9 mouse cellular contexts compared by ENCODE assay signal in the genomic region with DNA sequence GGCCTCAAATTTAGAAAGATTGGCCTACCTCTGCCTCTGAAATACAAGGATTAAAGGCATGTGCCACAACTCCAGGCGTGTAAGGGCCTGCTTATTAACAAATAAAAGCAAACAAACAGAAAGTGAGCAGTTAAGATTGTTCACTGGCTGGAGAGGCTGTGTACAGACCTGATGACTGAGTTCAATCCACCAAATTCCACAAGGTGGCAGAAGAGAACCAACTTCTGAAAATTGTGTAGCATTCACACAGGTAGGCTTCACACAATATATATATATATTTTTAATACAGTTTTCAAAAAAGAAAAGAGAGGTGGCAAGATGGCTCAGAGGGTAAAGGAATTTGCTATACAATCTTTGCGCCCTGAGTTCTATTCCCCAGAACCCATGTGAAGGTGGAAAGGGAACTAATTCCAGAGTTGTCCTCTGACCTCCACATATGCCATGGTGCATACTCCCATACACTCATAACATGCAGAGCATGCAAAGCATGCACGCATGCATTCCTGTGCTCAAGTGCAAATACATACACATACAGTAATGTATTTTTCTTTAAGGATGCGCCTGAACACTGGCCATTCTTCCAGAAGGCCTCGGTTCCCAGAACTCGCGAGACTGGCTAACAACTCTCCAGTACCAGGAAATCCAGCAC. TPM values are rescaled to one million over a fixed set of nuclear protein-coding genes. Genes with fewer than 3 reads are reported as not detected.
DNase-seq lines count a peak whose midpoint lies in the region; ATAC-seq and TF ChIP-seq lines count a peak whose summit lies in the region.
"Had no signal": no experiment of that assay in that cellular context is flagged by ENCODE, and none has a peak within 500 bp of the region (broad histone marks: within the 10 kb centered on the region; RNA-seq: fewer than 3 reads in every experiment).

No protein-coding gene starts in this region.

- H3K4me1 ChIP-seq in kidney, adult 2 months (ENCODE audit: control insufficient read depth, insufficient read depth, low read length) = peaks cover 8% of the 10 kb centered on the region
- no peaks in the 10 kb centered on the region for H3K4me1 ChIP-seq in cerebellum, adult 2 months (ENCODE audit: control insufficient read depth, insufficient read depth, low read length)
- peaks cover 5% of the 10 kb centered on the region for H3K4me1 ChIP-seq in limb, embryonic 14.5 days (ENCODE audit: control insufficient read depth, insufficient read depth, low read length)

- no peak for TF ChIP-seq POLR2A in kidney, adult 2 months (IDR thresholded peaks at IDR 0.05; ENCODE audit: low read depth, low read length)
- no peak for TF ChIP-seq POLR2A in cerebellum, adult 2 months (IDR thresholded peaks at IDR 0.05; ENCODE audit: borderline replicate concordance, insufficient read depth, low read length)
- no peak for TF ChIP-seq POLR2A in limb, embryonic 14.5 days (IDR thresholded peaks at IDR 0.05; ENCODE audit: borderline replicate concordance, extremely low read depth, insufficient read depth, insufficient read length)

- no peak overlapping the region for H3K27ac ChIP-seq in kidney, adult 2 months (ENCODE audit: insufficient read depth, low read depth, low read length)
- H3K27ac ChIP-seq in cerebellum, adult 2 months (ENCODE audit: insufficient read depth, low read length) = no peak overlapping the region
- no peak overlapping the region for H3K27ac ChIP-seq in limb, embryonic 14.5 days (replicated peaks; ENCODE audit: low read depth, low read length)
- H3K27ac ChIP-seq: embryonic facial prominence, embryonic 13.5 days had no signal

- DNase-seq in kidney, adult 2 months = peak; percentile 72
- DNase-seq in kidney, adult 18-20 months = no peak
- DNase-seq in urinary bladder, postnatal 36 days (ENCODE audit: low spot score in 2 of 2) = peak; percentile 24 to 30
- DNase-seq in urinary bladder, postnatal 10 days (ENCODE audit: low spot score) = no peak
- DNase-seq in cerebellum, adult 2 months = peak; percentile 46 to 68
- DNase-seq in limb, embryonic 14.5 days (ENCODE audit: low spot score) = peak; percentile 66
- DNase-seq in ovary, postnatal 10 days (ENCODE audit: low spot score) = no peak
- no peak for DNase-seq in frontal cortex, postnatal 14 days (ENCODE audit: low spot score in 2 of 2)

- H3K4me2 ChIP-seq in limb, embryonic 14.5 days (replicated peaks; ENCODE audit: low read depth, low read length, severe bottlenecking) = no peak overlapping the region
- H3K4me2 ChIP-seq: embryonic facial prominence, embryonic 13.5 days had no signal

- no peak overlapping the region for H3K4me3 ChIP-seq in kidney, adult 2 months (ENCODE audit: insufficient read depth, low read depth, low read length)
- no peak overlapping the region for H3K4me3 ChIP-seq in cerebellum, adult 2 months (replicated peaks; ENCODE audit: insufficient read depth, low read depth, low read length)
- H3K4me3 ChIP-seq in limb, embryonic 14.5 days (replicated peaks; ENCODE audit: low read length) = no peak overlapping the region
- H3K4me3 ChIP-seq: embryonic facial prominence, embryonic 13.5 days had no signal

- no peaks in the 10 kb centered on the region for H3K36me3 ChIP-seq in kidney, adult 2 months (ENCODE audit: control insufficient read depth, insufficient read depth, low read length)
- H3K36me3 ChIP-seq in limb, embryonic 14.5 days (ENCODE audit: control insufficient read depth, insufficient read depth, low read length) = no peaks in the 10 kb centered on the region
- H3K36me3 ChIP-seq: embryonic facial prominence, embryonic 13.5 days had no signal

- H3K27me3 ChIP-seq in kidney, adult 2 months (replicated peaks; ENCODE audit: control insufficient read depth, insufficient read depth, low read length) = no peaks in the 10 kb centered on the region
- no peaks in the 10 kb centered on the region for H3K27me3 ChIP-seq in cerebellum, adult 2 months (ENCODE audit: control insufficient read depth, insufficient read depth, low read length)
- H3K27me3 ChIP-seq in limb, embryonic 14.5 days (ENCODE audit: control insufficient read depth, insufficient read depth, low read length) = no peaks in the 10 kb centered on the region; the same call in 1 of the 2 replicates

- H3K9ac ChIP-seq in limb, embryonic 14.5 days (ENCODE audit: low read depth, low read length, severe bottlenecking) = no peak overlapping the region
- H3K9ac ChIP-seq: embryonic facial prominence, embryonic 13.5 days had no signal

- WGBS in kidney, adult 2 months = 63% methylated on average over 7 of the region's 7 CpGs
- WGBS in cerebellum, adult 2 months = 67% methylated on average over 7 of the region's 7 CpGs
- WGBS in limb, embryonic 14.5 days = 70% methylated on average over 7 of the region's 7 CpGs

- peak; percentile 35; the same call in 1 of the 2 replicates for ATAC-seq in limb, embryonic 14.5 days (ENCODE audit: low FRiP score, low read depth)

- TF ChIP-seq CTCF in kidney, adult 2 months (conservative IDR thresholded peaks at IDR 0.05; ENCODE audit: insufficient read depth, insufficient read length, low read depth, low read length) = 0 out of 2 replicates have a peak, but pooled peaks have one; percentile 13
- TF ChIP-seq CTCF in cerebellum, adult 2 months (IDR thresholded peaks at IDR 0.05; ENCODE audit: borderline replicate concordance, insufficient read depth, low read depth, low read length) = peak; percentile 29; the same call in 1 of the 2 replicates

- H3K9me3 ChIP-seq in limb, embryonic 14.5 days (ENCODE audit: control insufficient read depth, low read length) = no peaks in the 10 kb centered on the region
- H3K9me3 ChIP-seq: embryonic facial prominence, embryonic 13.5 days had no signal

RNA-seq across cellular contexts. Expression of gene Snta1, which starts 4.2 kb away (rescaled TPM):
- polyA plus RNA-seq in kidney, adult 2 months (2012; rRNA removed) = 60.5 and 63.4 TPM in 2 replicates
- polyA plus RNA-seq in cerebellum, adult 2 months (2012; rRNA removed) = 33.7 and 35.7 TPM in 2 replicates
- polyA plus RNA-seq in limb, embryonic 14.5 days (2012; rRNA removed) = 11.0 and 14.9 TPM in 2 replicates
- polyA plus RNA-seq in limb, embryonic 14.5 days (2014; fragmentation: Nextera tagmentation; extraction: Ambion mirVana) = 5.0 and 5.2 TPM in 2 replicates

RNA-seq across cellular contexts. Expression of gene Cbfa2t2, which starts 24.1 kb away (rescaled TPM):
- 11.7 and 11.8 TPM in 2 replicates for polyA plus RNA-seq in kidney, adult 2 months (2012; rRNA removed)
- polyA plus RNA-seq in cerebellum, adult 2 months (2012; rRNA removed) = 29.5 and 31.5 TPM in 2 replicates
- polyA plus RNA-seq in limb, embryonic 14.5 days (2012; rRNA removed) = 26.4 and 36.0 TPM in 2 replicates
- 35.7 and 40.0 TPM in 2 replicates for polyA plus RNA-seq in limb, embryonic 14.5 days (2014; fragmentation: Nextera tagmentation; extraction: Ambion mirVana)

RNA-seq across cellular contexts. Expression of gene Cdk5rap1, which starts 39.3 kb away (rescaled TPM):
- polyA plus RNA-seq in kidney, adult 2 months (2012; rRNA removed) = 17.1 and 19.0 TPM in 2 replicates
- polyA plus RNA-seq in cerebellum, adult 2 months (2012; rRNA removed) = 19.2 and 21.7 TPM in 2 replicates
- polyA plus RNA-seq in limb, embryonic 14.5 days (2012; rRNA removed) = 16.6 and 20.0 TPM in 2 replicates
- polyA plus RNA-seq in limb, embryonic 14.5 days (2014; fragmentation: Nextera tagmentation; extraction: Ambion mirVana) = 9.0 and 13.0 TPM in 2 replicates

Comparison
In these comparisons a context has a peak if more than half of its experiments do, and no peak if none do; other contexts are left out.
1. DNase-seq: peak in kidney, adult 2 months (single experiment), urinary bladder, postnatal 36 days (2 of 2), cerebellum, adult 2 months (2 of 2) and limb, embryonic 14.5 days (single experiment); none in kidney, adult 18-20 months (single experiment), urinary bladder, postnatal 10 days (single experiment), ovary, postnatal 10 days (single experiment) and frontal cortex, postnatal 14 days (0 of 2).